Mouse (Mus musculus) thymus, adult 2 months (tissue): ENCODE measurements at regions not wholly inside any gene's neighbourhood (a gene's known extent, or its start where the extent isn't known, plus 50 kb on each side); places are given as distances from the start of the nearest gene placed in this dataset.

Experiments
- CTCF ChIP-seq: fragments of 200-500 bp; IDR thresholded peaks from 2 replicates; pipeline ENCODE4 v1.5.1; 2012; ENCODE audit warnings: mild to moderate bottlenecking, control low read depth, low read length, moderate library complexity, borderline replicate concordance; ENCODE audit not compliant: control insufficient read depth, poor library complexity, insufficient read depth; ENCODE audit errors: extremely low read depth
- POLR2A ChIP-seq: fragments of 200-500 bp; IDR thresholded peaks from 2 replicates; pipeline ENCODE4 v1.6.1; 2012; ENCODE audit warnings: mild to moderate bottlenecking, low read length, control low read depth, moderate library complexity; ENCODE audit not compliant: control insufficient read depth, poor library complexity, insufficient read depth; ENCODE audit errors: extremely low read depth

DNA sequence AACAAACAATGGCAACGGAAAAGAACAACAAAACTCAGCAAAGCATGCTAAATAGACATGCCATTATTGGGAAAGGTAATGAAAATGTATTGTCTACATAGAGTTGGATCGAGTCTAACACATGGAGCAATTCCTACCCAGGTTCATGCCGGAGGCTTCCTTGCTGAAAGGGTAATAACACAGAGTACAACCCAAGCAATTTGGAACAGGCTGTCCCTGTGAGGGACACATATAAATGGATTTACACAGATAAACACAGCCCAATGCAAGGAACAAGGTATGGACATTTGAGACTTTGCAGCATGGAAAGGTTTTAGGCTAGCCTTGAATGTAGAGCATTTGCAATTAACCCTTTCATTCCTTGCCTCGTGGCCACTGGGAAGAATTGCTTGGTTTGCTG is 158.6 kb upstream of the Gm11146 start:
- no peak for TF ChIP-seq POLR2A
- no peak for TF ChIP-seq CTCF
